Mouse (Mus musculus) MEL (cell line): ENCODE data around the gene Mrps36. TPM values are rescaled to one million over a fixed set of nuclear protein-coding genes. Genes with fewer than 3 reads are reported as not detected.

Experiments
- DNase-seq: peaks from one replicate; pipeline ENCODE4 v3.0.0; 2011; ENCODE audit warnings: low read depth, low spot score
- H3K27ac ChIP-seq: 2 replicates; pipeline ENCODE4 v1.5.1; 2012; ENCODE audit warnings: low read depth, mild to moderate bottlenecking, control low read depth, low read length, moderate library complexity; ENCODE audit not compliant: control insufficient read depth
- H3K27me3 ChIP-seq, 2 experiments: fragments of 150-350 bp in 1 of 2; sonication (generic) in 1 of 2; 2 replicates each; pipeline ENCODE4 v1.6.1; 2012; ENCODE audit warnings: low read length in 2 of 2, mild to moderate bottlenecking in 2 of 2, improper control_type of control experiment in 1 of 2, moderate library complexity in 1 of 2; ENCODE audit not compliant: insufficient read depth in 2 of 2, control insufficient read depth in 1 of 2
- H3K36me3 ChIP-seq, 2 experiments: 2 replicates each; pipeline ENCODE4 v1.6.1; 2012 to 2014; ENCODE audit warnings: low read length in 2 of 2, improper control_type of control experiment in 1 of 2, inconsistent platforms in 1 of 2, mild to moderate bottlenecking in 1 of 2; ENCODE audit not compliant: insufficient read depth in 2 of 2, control insufficient read depth in 1 of 2
- H3K4me1 ChIP-seq, 2 experiments: fragments of 150-350 bp in 1 of 2; sonication (generic) in 1 of 2; 2 replicates each; pipeline ENCODE4 v1.6.1; 2012; ENCODE audit warnings: low read length in 2 of 2, improper control_type of control experiment in 1 of 2, mild to moderate bottlenecking in 1 of 2; ENCODE audit not compliant: insufficient read depth in 2 of 2, control insufficient read depth in 1 of 2
- H3K4me3 ChIP-seq, 2 experiments: fragments of 150-350 bp in 1 of 2; sonication (generic) in 1 of 2; 2 replicates each; pipeline ENCODE4 v1.5.1; 2012; ENCODE audit warnings: low read depth in 2 of 2, low read length in 2 of 2, mild to moderate bottlenecking in 2 of 2, moderate library complexity in 2 of 2, control low read depth in 1 of 2, improper control_type of control experiment in 1 of 2; ENCODE audit not compliant: control insufficient read depth in 1 of 2, insufficient read depth in 1 of 2
- H3K79me2 ChIP-seq: 2 replicates; pipeline ENCODE4 v1.6.1; 2012; ENCODE audit warnings: mild to moderate bottlenecking, low read length, moderate library complexity; ENCODE audit not compliant: control insufficient read depth, poor library complexity, insufficient read depth
- H3K9ac ChIP-seq: 2 replicates; pipeline ENCODE4 v1.6.1; 2012; ENCODE audit warnings: low read depth, mild to moderate bottlenecking, control low read depth, low read length, moderate library complexity; ENCODE audit not compliant: control insufficient read depth, poor library complexity, severe bottlenecking
- H3K9me3 ChIP-seq: fragments of 150-350 bp; sonication (generic); replicated peaks from 2 replicates; pipeline ENCODE4 v1.6.1; 2012; ENCODE audit warnings: mild to moderate bottlenecking, low read length, improper control_type of control experiment, moderate library complexity; ENCODE audit not compliant: insufficient read depth
- BHLHE40 ChIP-seq: IDR thresholded peaks from 2 replicates; pipeline ENCODE4 v1.6.1; 2012; ENCODE audit warnings: low read depth, mild to moderate bottlenecking, inconsistent platforms, low read length, improper control_type of control experiment, borderline replicate concordance
- CHD2 ChIP-seq: IDR thresholded peaks from 2 replicates; pipeline ENCODE4 v1.6.1; 2011; ENCODE audit warnings: low read length, improper control_type of control experiment
- E2F4 ChIP-seq: IDR thresholded peaks from 2 replicates; pipeline ENCODE4 v1.6.1; 2011; ENCODE audit warnings: low read depth, low read length, improper control_type of control experiment, borderline replicate concordance
- EP300 ChIP-seq, 2 experiments: IDR thresholded peaks; 2 replicates each; pipeline ENCODE4 v1.6.1; 2011; ENCODE audit warnings: improper control_type of control experiment in 2 of 2, low read length in 2 of 2, low read depth in 1 of 2, mild to moderate bottlenecking in 1 of 2
- ETS1 ChIP-seq: IDR thresholded peaks from 2 replicates; pipeline ENCODE4 v1.6.1; 2012; ENCODE audit warnings: low read depth, mild to moderate bottlenecking, inconsistent platforms, low read length, improper control_type of control experiment, moderate library complexity
- HCFC1 ChIP-seq: IDR thresholded peaks from 2 replicates; pipeline ENCODE4 v1.6.1; 2012; ENCODE audit warnings: low read depth, mild to moderate bottlenecking, inconsistent platforms, low read length, improper control_type of control experiment, moderate library complexity
- JUND ChIP-seq: IDR thresholded peaks from 2 replicates; pipeline ENCODE4 v1.6.1; 2011; ENCODE audit warnings: low read depth, mild to moderate bottlenecking, improper control_type of control experiment, low read length
- MAFK ChIP-seq: IDR thresholded peaks from 2 replicates; pipeline ENCODE4 v1.6.1; 2011; ENCODE audit warnings: low read depth, mild to moderate bottlenecking, low read length, improper control_type of control experiment, borderline replicate concordance
- MAX ChIP-seq: IDR thresholded peaks from 2 replicates; pipeline ENCODE4 v1.6.1; 2011; ENCODE audit warnings: low read length, improper control_type of control experiment
- MEF2A ChIP-seq: IDR thresholded peaks from 2 replicates; pipeline ENCODE4 v1.6.1; 2014; ENCODE audit warnings: low read depth, mild to moderate bottlenecking, inconsistent platforms, low read length, improper control_type of control experiment; ENCODE audit not compliant: poor library complexity, insufficient replicate concordance, severe bottlenecking; ENCODE audit errors: extremely low read depth
- NELFE ChIP-seq: IDR thresholded peaks from 2 replicates; pipeline ENCODE4 v1.6.1; 2011; ENCODE audit warnings: low read depth, low read length, improper control_type of control experiment
- POLR2A ChIP-seq, 2 experiments: IDR thresholded peaks; 2 replicates each; pipeline ENCODE4 v1.6.1; 2011 to 2012; ENCODE audit warnings: low read length in 2 of 2, mild to moderate bottlenecking in 2 of 2, control low read depth in 1 of 2, improper control_type of control experiment in 1 of 2, low read depth in 1 of 2, moderate library complexity in 1 of 2; ENCODE audit not compliant: control insufficient read depth in 1 of 2, insufficient read depth in 1 of 2, poor library complexity in 1 of 2
- POLR2AphosphoS2 ChIP-seq: IDR thresholded peaks from 2 replicates; pipeline ENCODE4 v1.6.1; 2011; ENCODE audit warnings: low read length, improper control_type of control experiment
- RCOR1 ChIP-seq: IDR thresholded peaks from 2 replicates; pipeline ENCODE4 v1.6.1; 2012; ENCODE audit warnings: low read depth, mild to moderate bottlenecking, inconsistent platforms, low read length, improper control_type of control experiment
- TAL1 ChIP-seq: IDR thresholded peaks from 2 replicates; pipeline ENCODE4 v1.6.1; 2012; ENCODE audit warnings: mild to moderate bottlenecking, inconsistent platforms, low read length, moderate library complexity, mixed read lengths
- TBP ChIP-seq: IDR thresholded peaks from 2 replicates; pipeline ENCODE4 v1.8.0; 2011; ENCODE audit warnings: low read depth, low read length, improper control_type of control experiment
- UBTF ChIP-seq: IDR thresholded peaks from 2 replicates; pipeline ENCODE4 v1.6.1; 2012; ENCODE audit warnings: low read depth, mild to moderate bottlenecking, inconsistent platforms, low read length, improper control_type of control experiment, moderate library complexity, borderline replicate concordance; ENCODE audit not compliant: insufficient read depth
- USF1 ChIP-seq: IDR thresholded peaks from 2 replicates; pipeline ENCODE4 v1.6.1; 2014; ENCODE audit warnings: low read depth, mild to moderate bottlenecking, inconsistent platforms, low read length, improper control_type of control experiment, moderate library complexity
- polyA plus RNA-seq, 2 experiments: library from polyadenylated mRNA; stranded (reverse) in 1 of 2; unstranded in 1 of 2; fragments of >175 nt in 1 of 2; fragments of >200 nt in 1 of 2; gene quantifications; 2 replicates each; pipeline versions ENCODE4 v1.2.1 to v1.2.4; 2012; ENCODE audit warnings: low replicate concordance in 2 of 2, low read depth in 1 of 2; ENCODE audit not compliant: insufficient read length in 2 of 2, insufficient read depth in 1 of 2, missing spikeins in 1 of 2
- total RNA-seq: library from RNA; depleted of rRNA; stranded (reverse); fragments of 300-350 nt; gene quantifications from 2 replicates; pipeline ENCODE4 v1.2.3, GENCODE M21; 2012

The Mrps36 gene
- total and polyA plus RNA-seq, 3 experiments = 73.1 to 91.1 TPM; not detected in 1

DNA sequence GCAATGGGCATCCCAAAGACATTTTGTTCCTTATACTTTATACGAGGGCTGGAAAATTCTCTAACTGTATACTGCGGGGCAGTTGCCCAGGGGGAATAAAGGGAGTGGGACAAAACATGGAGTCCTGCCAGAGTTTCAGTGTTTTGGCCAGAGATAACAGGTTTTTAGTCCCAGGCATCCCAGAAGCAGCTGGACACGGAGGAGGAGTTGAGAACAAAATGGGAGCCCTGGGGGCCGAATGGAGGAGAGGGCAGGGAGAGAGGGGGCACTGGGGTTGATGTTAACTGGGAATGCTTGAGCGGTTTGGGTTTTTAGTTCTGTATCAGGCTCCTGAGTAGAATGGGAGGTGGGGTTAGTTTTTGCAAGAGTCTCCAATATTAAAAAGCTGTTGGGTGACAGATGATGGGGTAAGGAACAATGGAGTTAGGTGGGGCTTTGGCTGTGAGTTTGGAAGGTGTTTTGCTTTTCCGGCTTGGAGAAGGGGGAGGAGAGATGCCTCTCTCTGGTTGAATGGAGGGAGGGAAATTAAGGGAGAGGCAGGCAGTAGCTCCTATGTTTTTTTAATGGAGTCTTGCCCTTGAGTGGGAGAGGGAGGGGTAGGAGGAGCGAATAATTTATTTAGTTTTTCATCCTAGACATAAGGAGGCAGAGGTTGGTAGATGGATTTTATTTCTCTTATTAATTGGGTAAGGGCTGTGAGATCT lies 20.3 kb downstream of the Mrps36 start:
- Histone ChIP-seq H3K36me3 (peaks cover 15 to 38% of the 10 kb centered on the region in 2 experiments), H3K9me3 (no peaks in the 10 kb centered on the region), H3K27me3 (no peaks in the 10 kb centered on the region), H3K9ac (no peak overlapping the region), H3K79me2 (peaks cover 35% of the 10 kb centered on the region), H3K4me3 (no peak overlapping the region), H3K4me1 (peaks cover 12 to 17% of the 10 kb centered on the region in 2 experiments; a peak in 3 of 4 replicates), H3K27ac (no peak overlapping the region)
- TF ChIP-seq MAFK (no peak), MAX (no peak), TAL1 (no peak), CHD2 (no peak), HCFC1 (no peak), NELFE (no peak), UBTF (no peak), MEF2A (no peak), ETS1 (no peak), POLR2AphosphoS2 (no peak)
- DNase-seq = no peak

DNA sequence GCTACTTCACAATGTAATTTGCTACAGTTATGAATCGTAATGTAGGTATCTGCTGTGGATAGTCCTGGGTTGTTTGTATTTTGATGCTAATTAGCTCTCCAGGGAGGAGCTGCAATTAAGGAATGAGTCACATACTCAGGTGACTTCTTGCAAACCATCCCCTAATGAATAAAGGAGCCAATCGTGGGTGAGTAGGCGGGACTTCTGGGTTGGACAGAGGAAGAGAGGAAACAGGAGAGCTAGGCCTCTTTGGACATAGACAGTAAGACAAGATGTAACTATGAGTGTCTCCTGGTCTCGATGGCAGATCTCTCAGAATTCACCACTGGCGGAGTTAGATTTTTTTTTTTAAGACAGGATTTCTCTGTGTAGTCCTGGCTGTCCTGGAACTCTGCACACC lies 22.8 kb downstream of the Mrps36 start:
- DNase-seq = no peak
- no peak overlapping the region for H3K9ac ChIP-seq
- peaks cover 18% of the 10 kb centered on the region for H3K79me2 ChIP-seq
- H3K36me3 ChIP-seq = peaks cover 21% of the 10 kb centered on the region in 2 experiments
- no peaks in the 10 kb centered on the region for H3K27me3 ChIP-seq
- no peak overlapping the region for H3K4me3 ChIP-seq
- H3K27ac ChIP-seq = no peak overlapping the region
- TF ChIP-seq MAFK (no peak), USF1 (no peak), BHLHE40 (no peak), JUND (no peak), NELFE (no peak), E2F4 (no peak), TAL1 (no peak), MAX (no peak), EP300 (IDR thresholded peaks at IDR 0.05; ENCODE audit: low read depth in 1 of 2, low read length in 2 of 2) (no peak), POLR2A (IDR thresholded peaks at IDR 0.05; ENCODE audit: control insufficient read depth in 1 of 2, insufficient read depth in 1 of 2, low read depth in 1 of 2, low read length in 2 of 2, poor library complexity in 1 of 2) (no peak), TBP (no peak), RCOR1 (no peak)
- peaks cover 11 to 12% of the 10 kb centered on the region in 2 experiments; a peak in 3 of 4 replicates for H3K4me1 ChIP-seq
- H3K9me3 ChIP-seq = no peaks in the 10 kb centered on the region
